Mouse (Mus musculus) cortical plate, adult 2 months (tissue): ENCODE results near the gene Psmd2.

Source experiments
- CTCF ChIP-seq: fragments of 200-500 bp; IDR thresholded peaks from 2 replicates; pipeline ENCODE4 v1.5.1; 2011; ENCODE audit warnings: mild to moderate bottlenecking, control low read depth, low read length; ENCODE audit not compliant: insufficient read depth; ENCODE audit errors: extremely low read depth
- POLR2A ChIP-seq: fragments of 200-500 bp; IDR thresholded peaks from 2 replicates; pipeline ENCODE4 v1.6.1; 2011; ENCODE audit warnings: mild to moderate bottlenecking, low read length, control low read depth; ENCODE audit not compliant: insufficient read depth; ENCODE audit errors: extremely low read depth

- TF ChIP-seq CTCF (no peak), POLR2A (no peak)
These were observed 21.5 kb upstream of the Psmd2 start, which contains the start of gene Ece2 for GRCm38 (mm10) chr16:20629731-20630634.
